Mouse (Mus musculus) megakaryocyte, embryonic 14.5 days (primary cell): ENCODE data around the gene Rbm47.

Source experiments
- FLI1 ChIP-seq: IDR thresholded peaks from 2 replicates; pipeline ENCODE4 v1.6.1; 2012; ENCODE audit warnings: low read length, inconsistent platforms, mixed read lengths
- GATA1 ChIP-seq: IDR thresholded peaks from 3 replicates; pipeline ENCODE4 v1.6.1; 2012; ENCODE audit warnings: mixed read lengths, low read length, inconsistent platforms, borderline replicate concordance

DNA sequence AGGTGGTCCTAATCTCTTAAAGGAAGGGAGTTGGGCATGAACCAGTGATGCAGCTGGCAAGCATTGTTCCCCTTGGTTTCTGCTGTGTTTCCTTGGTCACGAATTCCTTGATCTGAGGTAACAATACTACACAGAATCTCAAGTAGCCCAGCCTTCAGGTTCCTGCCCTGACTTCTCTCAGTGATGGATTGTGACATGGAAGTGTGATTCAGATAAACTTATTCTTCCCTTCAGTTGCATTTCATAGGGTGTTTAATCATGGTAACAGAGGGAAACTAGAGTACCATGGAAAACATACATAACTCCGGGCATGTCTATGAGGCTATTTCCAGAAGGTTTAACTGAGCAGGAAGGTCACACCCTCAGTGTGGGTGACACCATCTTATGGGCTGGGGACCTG, at the start of gene Rbm47:
- TF ChIP-seq GATA1 (no peak), FLI1 (no peak)
